Mouse (Mus musculus) spleen, adult 2 months (tissue): ENCODE results near the gene Gm7579.

Experiments
- CTCF ChIP-seq: fragments of 200-500 bp; IDR thresholded peaks from 2 replicates; pipeline ENCODE4 v1.5.1; 2011; ENCODE audit warnings: mild to moderate bottlenecking, inconsistent platforms; ENCODE audit not compliant: insufficient read depth, insufficient read length, insufficient replicate concordance; ENCODE audit errors: extremely low read depth
- POLR2A ChIP-seq: fragments of 200-500 bp; IDR thresholded peaks from 2 replicates; pipeline ENCODE4 v1.6.1; 2011; ENCODE audit warnings: low read depth, low read length, inconsistent platforms

- TF ChIP-seq CTCF (no peak), POLR2A (no peak)
These were observed 6.2 kb upstream of the Gm7579 start for GRCm38 (mm10) chr7:142205488-142205887.
